Mouse (Mus musculus): ENCODE data around the gene Fam20a. TPM values are rescaled to one million over a fixed set of nuclear protein-coding genes. Genes with fewer than 3 reads are reported as not detected.
A peak's percentile ranks its signal among the peaks of the same experiment; 100 is the strongest.
"Not testable (repeated sequence)": the region's sequence is repeated elsewhere in the genome, so short reads cannot be mapped to it uniquely, and the experiment has no call there.

Fam20a gene
- polyA plus RNA-seq, 1 experiment from 2014 or later: 0.37 TPM

DNA sequence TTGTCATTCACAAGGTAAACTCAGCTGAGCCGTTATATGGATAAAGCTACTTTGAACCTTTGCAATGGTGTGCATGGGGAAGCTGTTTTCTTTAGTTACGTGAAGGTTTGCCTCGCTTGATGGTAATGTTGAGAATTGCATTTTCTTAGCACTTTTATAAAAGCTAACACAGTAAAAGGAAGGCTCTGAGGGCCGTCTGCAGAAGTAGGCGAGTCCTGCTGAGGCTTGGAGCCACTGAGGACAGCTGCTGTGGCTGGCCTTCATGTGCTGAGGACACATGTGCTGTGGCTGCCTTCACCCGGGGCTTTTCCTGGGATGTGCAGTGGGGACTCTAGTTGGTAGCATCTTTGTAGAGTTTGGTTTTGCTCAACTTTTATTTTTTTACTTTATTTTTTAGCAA, 56.7 kb downstream of the Fam20a start:
- H3K27ac ChIP-seq (replicated peaks; ENCODE audit: low read depth, low read length): no peak overlapping the region
- H3K36me3 ChIP-seq (ENCODE audit: control insufficient read depth, insufficient read depth, low read length): peaks cover 46% of the 10 kb centered on the region
- 85% methylated on average over 6 of the region's 6 CpGs for WGBS
- H3K4me2 ChIP-seq (ENCODE audit: low read depth, severe bottlenecking): no peak overlapping the region
- no peaks in the 10 kb centered on the region for H3K27me3 ChIP-seq (ENCODE audit: control insufficient read depth, insufficient read depth, low read length)
- H3K4me1 ChIP-seq (ENCODE audit: control insufficient read depth, insufficient read depth, low read length): no peaks in the 10 kb centered on the region
- ATAC-seq (ENCODE audit: insufficient number of reproducible peaks, low FRiP score, low TSS enrichment, low read depth) (no peak), DNase-seq (ENCODE audit: low spot score) (no peak)
- no peak overlapping the region for H3K9ac ChIP-seq (ENCODE audit: low read length)
- no peak overlapping the region for H3K4me3 ChIP-seq (ENCODE audit: low read depth, low read length)
- no peaks in the 10 kb centered on the region for H3K9me3 ChIP-seq (ENCODE audit: control insufficient read depth, low read length)

DNA sequence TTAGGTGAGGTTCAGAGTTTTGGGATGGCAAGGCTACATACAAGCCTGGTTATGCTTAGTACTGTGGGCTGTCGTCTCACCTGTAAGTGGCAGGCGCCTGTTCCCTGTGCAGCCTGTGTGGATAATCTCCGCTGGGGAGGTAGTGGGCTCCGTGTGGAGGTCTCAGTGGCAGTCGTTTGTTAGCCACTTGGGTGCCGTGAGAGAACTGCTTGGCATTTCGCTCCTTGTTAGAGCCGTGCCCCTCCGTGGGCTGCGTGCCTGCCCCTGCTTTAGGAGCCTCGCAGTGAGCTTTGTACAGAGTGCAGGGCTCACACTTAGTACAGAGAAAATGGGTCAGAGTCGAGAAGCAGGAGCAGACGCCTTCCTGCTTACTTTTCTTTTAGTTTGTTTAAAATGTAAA, 57.8 kb downstream of the Fam20a start:
- no peak overlapping the region for H3K27ac ChIP-seq (replicated peaks; ENCODE audit: low read depth, low read length)
- H3K9me3 ChIP-seq (ENCODE audit: control insufficient read depth, low read length): no peaks in the 10 kb centered on the region
- no peak for DNase-seq (ENCODE audit: low spot score)
- H3K27me3 ChIP-seq (ENCODE audit: control insufficient read depth, insufficient read depth, low read length): no peaks in the 10 kb centered on the region
- H3K36me3 ChIP-seq (ENCODE audit: control insufficient read depth, insufficient read depth, low read length): peaks cover 48% of the 10 kb centered on the region
- H3K4me3 ChIP-seq (ENCODE audit: low read depth, low read length): no peak overlapping the region
- no peak overlapping the region for H3K4me2 ChIP-seq (ENCODE audit: low read depth, severe bottlenecking)
- H3K4me1 ChIP-seq (ENCODE audit: control insufficient read depth, insufficient read depth, low read length): no peaks in the 10 kb centered on the region
- H3K9ac ChIP-seq (ENCODE audit: low read length): no peak overlapping the region
- no peak for ATAC-seq (ENCODE audit: insufficient number of reproducible peaks, low FRiP score, low TSS enrichment, low read depth)
- 89% methylated on average over 13 of the region's 13 CpGs for WGBS

DNA sequence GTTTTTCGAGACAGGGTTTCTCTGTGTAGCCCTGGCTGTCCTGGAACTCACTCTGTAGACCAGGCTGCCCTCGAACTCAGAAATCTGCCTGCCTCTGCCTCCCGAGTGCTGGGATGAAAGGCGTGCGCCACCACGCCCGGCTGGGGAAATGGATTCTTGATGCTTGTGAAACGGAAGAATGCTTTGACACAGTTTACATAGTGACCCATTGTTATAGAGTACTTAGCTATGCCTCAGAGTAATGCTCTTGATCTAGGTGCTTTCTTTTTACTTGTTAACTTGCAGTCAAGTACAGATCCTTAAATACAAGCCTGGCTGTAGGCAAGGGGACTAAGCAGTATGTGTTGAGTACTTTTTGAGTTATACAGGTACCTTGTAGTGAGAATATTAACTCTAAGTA, 61.6 kb downstream of the Fam20a start:
- H3K9ac ChIP-seq (ENCODE audit: low read length); H3K27ac ChIP-seq (replicated peaks; ENCODE audit: low read depth, low read length); H3K27me3 ChIP-seq (ENCODE audit: control insufficient read depth, insufficient read depth, low read length); H3K9me3 ChIP-seq (ENCODE audit: control insufficient read depth, low read length); H3K4me1 ChIP-seq (ENCODE audit: control insufficient read depth, insufficient read depth, low read length); H3K4me3 ChIP-seq (ENCODE audit: low read depth, low read length); ATAC-seq (ENCODE audit: insufficient number of reproducible peaks, low FRiP score, low TSS enrichment, low read depth); DNase-seq (ENCODE audit: low spot score); H3K4me2 ChIP-seq (ENCODE audit: low read depth, severe bottlenecking): not testable (repeated sequence)
- H3K36me3 ChIP-seq (ENCODE audit: control insufficient read depth, insufficient read depth, low read length): peaks cover 35% of the 10 kb centered on the region
- WGBS: 95% methylated on average over 8 of the region's 8 CpGs

DNA sequence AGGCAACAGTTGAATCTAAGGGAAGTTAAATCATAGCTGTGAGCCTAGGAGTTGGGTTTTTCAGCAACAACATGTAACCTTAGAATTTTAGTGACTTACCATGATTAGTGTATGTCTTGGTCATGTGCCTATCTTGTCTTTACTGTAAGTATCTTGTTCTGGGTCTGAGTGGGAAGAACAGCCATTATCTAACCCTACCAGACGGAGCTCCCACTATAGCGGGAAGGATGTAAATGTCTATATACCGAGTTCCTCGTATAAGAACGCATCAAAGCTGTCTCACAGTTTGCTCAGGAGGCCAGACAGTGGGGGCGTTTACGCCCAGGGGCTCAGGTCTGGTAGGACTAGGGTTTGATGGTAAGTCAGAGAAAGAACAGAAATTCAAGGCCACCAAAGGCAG, 65.8 kb downstream of the Fam20a start:
- Histone ChIP-seq H3K4me1 (ENCODE audit: control insufficient read depth, insufficient read depth, low read length) (peaks cover 4% of the 10 kb centered on the region; the same call in 1 of the 2 replicates), H3K9ac (ENCODE audit: low read length) (no peak overlapping the region), H3K4me3 (ENCODE audit: low read depth, low read length) (no peak overlapping the region), H3K27me3 (ENCODE audit: control insufficient read depth, insufficient read depth, low read length) (no peaks in the 10 kb centered on the region), H3K9me3 (ENCODE audit: control insufficient read depth, low read length) (no peaks in the 10 kb centered on the region), H3K4me2 (ENCODE audit: low read depth, severe bottlenecking) (no peak overlapping the region), H3K27ac (replicated peaks; ENCODE audit: low read depth, low read length) (no peak overlapping the region), H3K36me3 (ENCODE audit: control insufficient read depth, insufficient read depth, low read length) (peaks cover 14% of the 10 kb centered on the region)
- ATAC-seq (ENCODE audit: insufficient number of reproducible peaks, low FRiP score, low TSS enrichment, low read depth) (no peak), DNase-seq (ENCODE audit: low spot score) (no peak)
- WGBS: 93% methylated on average over 7 of the region's 7 CpGs

DNA sequence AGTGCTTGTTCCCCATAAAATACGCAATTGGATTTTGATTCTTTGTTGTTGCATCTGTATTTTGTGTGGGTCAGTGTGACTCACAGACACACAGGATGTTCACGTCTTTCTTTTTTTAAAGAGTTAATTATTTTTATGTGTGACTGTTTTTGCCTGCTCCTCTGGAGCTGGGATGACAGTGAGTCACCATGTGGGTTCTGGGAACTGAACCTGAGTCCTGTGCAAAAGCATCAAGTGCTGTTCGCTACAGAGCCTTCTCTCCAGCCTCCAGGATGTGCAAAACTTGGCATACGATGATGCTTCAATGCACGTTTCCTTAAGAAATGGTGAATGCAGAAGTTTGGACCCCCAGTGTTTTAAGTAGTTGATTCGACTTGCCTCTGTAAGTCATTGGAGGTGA, 67.5 kb downstream of the Fam20a start:
- ATAC-seq (ENCODE audit: insufficient number of reproducible peaks, low FRiP score, low TSS enrichment, low read depth) (no peak), DNase-seq (ENCODE audit: low spot score) (no peak)
- Histone ChIP-seq H3K36me3 (ENCODE audit: control insufficient read depth, insufficient read depth, low read length) (peaks cover 5% of the 10 kb centered on the region), H3K4me1 (ENCODE audit: control insufficient read depth, insufficient read depth, low read length) (peaks cover 4% of the 10 kb centered on the region; the same call in 1 of the 2 replicates), H3K4me3 (ENCODE audit: low read depth, low read length) (no peak overlapping the region), H3K4me2 (ENCODE audit: low read depth, severe bottlenecking) (no peak overlapping the region), H3K9ac (ENCODE audit: low read length) (no peak overlapping the region), H3K27me3 (ENCODE audit: control insufficient read depth, insufficient read depth, low read length) (no peaks in the 10 kb centered on the region), H3K27ac (replicated peaks; ENCODE audit: low read depth, low read length) (no peak overlapping the region), H3K9me3 (ENCODE audit: control insufficient read depth, low read length) (no peaks in the 10 kb centered on the region)
- WGBS: 94% methylated on average over 6 of the region's 6 CpGs

DNA sequence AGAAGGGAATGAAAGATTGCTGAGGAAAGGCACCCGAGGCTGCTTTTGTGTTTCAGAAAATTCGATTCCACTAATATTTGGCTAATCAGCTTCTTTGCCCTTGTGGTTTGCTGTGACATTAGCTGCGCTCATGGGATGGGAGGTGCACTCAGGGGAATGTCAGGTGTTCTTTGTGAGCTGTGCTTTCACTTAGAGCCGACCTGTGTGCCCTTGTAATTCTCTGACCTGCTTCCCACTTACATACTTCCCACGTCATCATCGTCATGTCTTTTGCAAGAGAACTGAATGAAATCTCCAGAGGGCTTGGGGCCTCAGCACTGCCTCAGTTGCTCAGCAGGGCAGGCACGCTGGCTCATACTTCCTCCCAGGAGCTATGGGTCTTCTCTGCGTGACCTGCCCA, 68.9 kb downstream of the Fam20a start:
- H3K27me3 ChIP-seq (ENCODE audit: control insufficient read depth, insufficient read depth, low read length): no peaks in the 10 kb centered on the region
- ATAC-seq (ENCODE audit: insufficient number of reproducible peaks, low FRiP score, low TSS enrichment, low read depth) (no peak), DNase-seq (ENCODE audit: low spot score) (no peak)
- no peak overlapping the region for H3K4me3 ChIP-seq (ENCODE audit: low read depth, low read length)
- H3K4me1 ChIP-seq (ENCODE audit: control insufficient read depth, insufficient read depth, low read length): peaks cover 4% of the 10 kb centered on the region; the same call in 1 of the 2 replicates
- H3K27ac ChIP-seq (replicated peaks; ENCODE audit: low read depth, low read length): no peak overlapping the region
- peaks cover 2% of the 10 kb centered on the region for H3K36me3 ChIP-seq (ENCODE audit: control insufficient read depth, insufficient read depth, low read length)
- no peaks in the 10 kb centered on the region for H3K9me3 ChIP-seq (ENCODE audit: control insufficient read depth, low read length)
- H3K4me2 ChIP-seq (ENCODE audit: low read depth, severe bottlenecking): no peak overlapping the region
- WGBS: 88% methylated on average over 8 of the region's 8 CpGs
- H3K9ac ChIP-seq (ENCODE audit: low read length): no peak overlapping the region

DNA sequence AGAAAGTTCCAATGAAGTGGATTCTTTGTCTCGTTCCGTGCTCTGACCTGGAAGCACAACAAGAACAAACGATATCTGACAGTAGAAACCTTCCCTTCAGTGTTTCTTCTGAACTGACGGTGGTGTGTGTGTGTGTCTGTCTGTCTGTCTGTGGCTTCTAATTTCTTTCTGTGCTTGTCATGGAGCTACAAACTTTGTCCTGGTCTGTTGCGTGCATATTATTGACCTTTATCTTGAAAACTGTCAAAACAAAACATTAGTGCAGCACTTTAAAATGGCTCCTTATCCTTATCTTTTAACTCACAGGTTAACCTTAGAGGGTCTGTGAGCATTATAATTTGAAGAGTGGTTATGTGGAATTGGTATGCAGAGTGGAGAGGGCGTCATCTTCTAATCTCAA, 69.6 kb downstream of the Fam20a start:
- H3K9ac ChIP-seq (ENCODE audit: low read length): peak overlapping the region; percentile 8; the same call in 1 of the 2 replicates
- peak overlapping the region; percentile 75 for H3K4me2 ChIP-seq (ENCODE audit: low read depth, severe bottlenecking)
- no peak for DNase-seq (ENCODE audit: low spot score)
- no peaks in the 10 kb centered on the region for H3K9me3 ChIP-seq (ENCODE audit: control insufficient read depth, low read length)
- H3K4me3 ChIP-seq (ENCODE audit: low read depth, low read length): peak overlapping the region; percentile 95; the same call in 1 of the 2 replicates
- no peak for ATAC-seq (ENCODE audit: insufficient number of reproducible peaks, low FRiP score, low TSS enrichment, low read depth)
- H3K27me3 ChIP-seq (ENCODE audit: control insufficient read depth, insufficient read depth, low read length): no peaks in the 10 kb centered on the region
- no peak overlapping the region for H3K27ac ChIP-seq (replicated peaks; ENCODE audit: low read depth, low read length)
- peaks cover 4% of the 10 kb centered on the region; the same call in 1 of the 2 replicates for H3K4me1 ChIP-seq (ENCODE audit: control insufficient read depth, insufficient read depth, low read length)
- peaks cover 2% of the 10 kb centered on the region for H3K36me3 ChIP-seq (ENCODE audit: control insufficient read depth, insufficient read depth, low read length)
- 79% methylated on average over 6 of the region's 6 CpGs for WGBS

DNA sequence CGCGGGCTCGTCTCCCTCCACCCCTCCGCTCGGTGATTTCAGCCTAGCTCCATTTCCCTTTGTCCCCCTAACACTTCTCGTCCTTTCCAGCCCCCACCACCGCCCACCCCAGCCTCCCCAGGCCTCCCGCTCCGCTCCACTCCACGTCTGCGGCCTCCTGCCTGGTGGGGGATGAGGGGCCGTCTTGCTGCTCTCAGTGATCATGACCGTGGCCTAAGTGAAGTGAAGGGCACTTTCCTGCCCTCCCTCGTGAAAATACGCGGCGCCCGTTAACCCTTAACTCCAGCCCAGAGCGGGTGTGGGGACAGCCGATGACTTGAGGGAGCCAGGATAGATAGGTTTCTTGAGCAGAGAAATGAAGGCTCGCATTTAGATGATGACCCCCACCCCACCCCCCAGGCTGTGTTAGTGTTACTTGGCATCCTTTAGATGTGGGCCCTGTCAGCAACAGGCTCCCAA, 70.5 kb downstream of the Fam20a start:
- peak overlapping the region; percentile 95 for H3K4me3 ChIP-seq (ENCODE audit: low read depth, low read length)
- H3K4me1 ChIP-seq (ENCODE audit: control insufficient read depth, insufficient read depth, low read length): peaks cover 4% of the 10 kb centered on the region; the same call in 1 of the 2 replicates
- H3K9me3 ChIP-seq (ENCODE audit: control insufficient read depth, low read length): no peaks in the 10 kb centered on the region
- H3K9ac ChIP-seq (ENCODE audit: low read length): peak overlapping the region; percentile 95
- H3K27ac ChIP-seq (replicated peaks; ENCODE audit: low read depth, low read length): peak overlapping the region; percentile 90
- H3K36me3 ChIP-seq (ENCODE audit: control insufficient read depth, insufficient read depth, low read length): no peaks in the 10 kb centered on the region; the same call in none of the 2 replicates
- peak overlapping the region; percentile 75 for H3K4me2 ChIP-seq (ENCODE audit: low read depth, severe bottlenecking)
- H3K27me3 ChIP-seq (ENCODE audit: control insufficient read depth, insufficient read depth, low read length): no peaks in the 10 kb centered on the region
- DNase-seq (ENCODE audit: low spot score) (peak; percentile 59), ATAC-seq (ENCODE audit: insufficient number of reproducible peaks, low FRiP score, low TSS enrichment, low read depth) (0 out of 2 replicates have a peak, but pooled peaks have one; percentile 1)
- WGBS: under 1% methylated on average over 21 of the region's 21 CpGs

All from limb, embryonic 11.5 days (tissue).